Mouse (Mus musculus): Measurements from ENCODE around the gene Mrln.

Gene Mrln

DNA sequence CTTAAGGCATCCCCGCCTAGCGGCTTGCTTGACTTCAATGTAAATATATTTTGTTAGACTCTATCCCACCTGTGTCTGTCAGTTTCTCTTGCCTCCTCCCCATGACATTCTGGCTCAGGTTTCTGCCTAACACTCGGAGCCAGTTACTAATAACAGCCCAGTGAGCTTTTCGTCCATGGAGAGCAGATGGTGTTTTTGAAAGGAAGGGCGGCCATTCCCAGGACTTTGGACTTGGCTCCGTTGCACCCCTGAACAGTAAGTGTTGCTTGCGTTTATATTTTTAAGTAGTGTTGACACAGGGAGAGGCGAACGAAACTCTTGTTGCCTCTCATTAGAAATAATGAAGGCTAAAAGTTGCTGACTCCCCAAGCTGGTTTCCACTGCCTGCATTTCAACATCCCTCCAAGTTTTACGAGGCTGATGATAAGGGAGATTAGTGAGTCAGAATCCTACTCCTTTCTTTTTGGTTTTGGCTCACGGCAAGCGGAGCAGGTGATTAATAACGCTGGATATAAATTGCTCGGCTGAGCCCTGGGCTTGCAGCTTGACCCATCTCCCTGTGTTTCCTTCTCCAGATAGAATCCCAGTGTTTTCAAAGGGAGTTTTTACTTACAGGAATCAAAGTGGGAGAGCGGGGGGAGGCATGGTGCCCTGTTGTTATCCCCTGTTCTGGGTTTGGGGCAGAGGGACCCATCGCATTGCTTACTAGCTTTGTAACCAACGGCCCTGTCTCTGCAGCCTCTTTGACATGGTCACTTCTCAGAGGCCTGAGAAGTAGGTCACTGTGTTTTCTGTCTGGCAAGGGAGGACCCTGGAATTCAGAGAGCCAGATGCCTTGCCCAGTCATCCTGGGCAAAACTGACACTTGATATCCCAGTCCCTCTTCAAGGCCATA is at the start of gene Mrln:
Gene Mrln (plus strand): TSS at position 160 of the 895 bp plus-strand sequence.
- peak; percentile 69 to 89 for DNase-seq (ENCODE audit: inconsistent age in 2 of 2, low spot score in 1 of 2)

DNA sequence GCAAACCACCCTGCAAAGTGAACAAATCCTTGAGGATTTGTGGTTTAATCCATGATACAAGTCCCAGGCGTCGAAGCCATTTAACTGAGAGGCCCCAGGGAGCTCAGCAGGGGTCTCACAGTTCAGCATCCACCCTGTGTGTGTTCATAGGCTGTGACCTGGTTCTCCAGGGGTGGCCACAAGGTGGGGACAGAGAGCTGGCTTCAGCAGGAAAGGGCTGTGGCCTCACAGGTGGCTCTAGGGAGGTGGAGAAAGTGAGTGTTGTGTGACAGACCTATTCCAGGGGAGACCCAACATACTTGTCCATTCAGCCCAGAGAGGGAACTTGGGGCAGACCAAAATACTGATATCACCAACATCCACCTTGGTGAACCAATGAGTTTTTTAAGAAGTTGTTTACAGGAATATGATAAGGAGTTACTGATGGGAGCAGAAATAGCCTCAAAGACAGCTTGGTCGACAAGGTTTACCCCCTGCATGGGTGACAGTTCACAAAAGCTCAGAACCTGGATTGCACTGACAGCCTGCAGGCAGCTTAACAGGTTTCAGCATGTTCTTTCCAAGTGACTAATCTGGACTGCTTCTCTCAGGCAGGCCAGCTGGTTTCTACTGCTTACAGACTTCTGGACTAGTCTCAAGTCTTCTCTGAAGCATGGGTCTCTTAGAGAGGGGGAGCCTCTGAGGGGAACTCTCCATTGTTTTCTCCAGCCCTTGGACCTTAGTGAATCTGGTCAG is 47.9 kb upstream of the Mrln start:
- DNase-seq (ENCODE audit: inconsistent age in 2 of 2, low spot score in 1 of 2): peak; percentile 48 to 72

DNA sequence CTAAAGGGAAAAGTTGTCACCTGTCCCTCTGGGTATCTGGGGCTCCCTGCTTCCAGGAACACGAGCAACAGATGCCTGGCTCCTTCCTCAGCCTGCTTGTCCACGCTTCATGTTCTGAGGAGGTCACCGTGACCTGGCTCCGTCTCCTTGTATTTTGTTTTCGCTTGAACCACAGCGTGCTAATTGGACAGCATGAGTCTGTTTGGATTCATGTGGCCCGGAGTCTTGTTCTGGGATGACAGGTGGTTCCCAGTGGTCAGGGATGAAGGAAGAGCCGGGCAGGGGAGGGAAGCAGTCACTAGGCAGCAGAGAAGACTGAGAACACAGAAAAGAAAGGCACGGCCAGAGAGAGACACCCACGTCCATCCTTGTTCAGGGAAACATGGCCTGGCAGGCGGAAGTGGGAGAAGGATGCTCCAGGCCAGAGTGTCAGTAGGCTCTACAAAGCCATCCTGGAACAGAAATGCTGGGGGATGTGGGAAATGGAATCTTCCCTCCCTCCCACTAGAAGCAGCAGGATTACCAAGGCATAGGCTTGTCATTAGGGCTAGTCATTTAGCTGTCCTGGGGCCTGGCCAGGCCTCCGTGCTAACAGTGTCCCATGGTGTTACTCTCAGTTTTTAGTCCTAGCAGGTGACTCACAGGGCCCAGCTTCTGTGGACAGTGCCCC is 44.7 kb upstream of the Mrln start:
- peak; percentile 43 to 61 for DNase-seq (ENCODE audit: inconsistent age in 2 of 2, low spot score in 1 of 2)

DNA sequence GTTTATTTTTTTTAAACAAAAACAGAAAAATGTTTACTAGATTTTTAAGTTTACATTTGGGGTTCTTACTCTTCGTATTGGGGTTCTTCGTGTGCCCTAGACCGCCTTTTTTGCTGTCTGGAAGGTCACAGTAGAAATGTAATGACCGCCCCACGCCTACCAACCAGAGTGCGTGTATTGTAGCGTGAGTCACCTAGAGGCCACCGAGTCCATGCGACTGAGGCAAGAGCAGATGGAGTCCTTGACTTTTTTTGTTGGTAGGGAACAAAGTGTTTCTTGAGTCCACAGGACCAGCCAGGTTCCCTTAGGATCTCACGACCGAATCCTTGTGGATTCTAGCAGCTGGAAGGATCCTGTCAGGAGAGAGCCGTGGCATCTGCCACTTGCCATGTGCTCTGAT is 43.7 kb upstream of the Mrln start:
- peak; percentile 83 for DNase-seq (ENCODE audit: inconsistent age in 2 of 2, low spot score in 1 of 2)

DNA sequence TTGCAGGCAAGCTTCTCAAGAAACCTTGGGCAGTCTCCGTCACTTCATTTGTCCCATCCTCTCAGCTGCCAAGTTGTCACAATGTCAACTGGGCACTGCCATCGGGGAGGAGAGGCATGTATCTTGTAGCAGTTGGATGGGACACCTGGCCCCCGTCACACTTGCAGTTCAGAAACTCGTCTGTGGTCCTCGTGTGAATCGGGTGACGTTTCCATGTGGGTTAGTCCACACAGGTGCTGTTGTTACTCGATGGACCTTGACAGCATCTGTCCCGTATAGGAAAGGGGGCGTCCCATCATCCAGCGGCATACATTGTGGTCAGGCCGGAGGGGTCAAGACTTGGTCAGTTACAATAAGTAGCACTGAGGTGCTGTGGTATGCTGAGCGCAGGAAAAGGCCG is 43.0 kb upstream of the Mrln start:
- DNase-seq (ENCODE audit: inconsistent age in 2 of 2, low spot score in 1 of 2): peak in 1 of 2 experiments; percentile 34

DNA sequence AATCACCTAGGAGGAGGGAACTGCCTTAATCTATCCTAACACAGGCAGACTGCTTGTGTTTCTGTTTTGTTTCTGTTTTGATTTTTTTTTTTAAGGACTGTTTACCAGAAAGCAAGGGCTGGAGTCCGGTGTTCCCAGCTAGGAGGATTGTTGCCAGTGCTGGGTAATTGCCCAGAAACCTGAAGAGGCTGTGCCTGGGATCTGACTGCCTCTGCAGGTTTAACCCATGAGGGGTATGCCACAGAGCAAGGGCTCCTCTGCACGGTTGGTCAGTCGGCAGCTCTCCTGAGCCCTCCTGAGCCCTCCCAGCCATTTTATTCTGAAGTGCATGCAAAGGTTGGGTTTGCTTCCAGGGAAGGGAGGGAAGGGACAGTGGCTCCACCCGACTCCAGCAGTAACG is 40.8 kb upstream of the Mrln start:
- no peak for DNase-seq (ENCODE audit: inconsistent age in 2 of 2, low spot score in 1 of 2)

DNA sequence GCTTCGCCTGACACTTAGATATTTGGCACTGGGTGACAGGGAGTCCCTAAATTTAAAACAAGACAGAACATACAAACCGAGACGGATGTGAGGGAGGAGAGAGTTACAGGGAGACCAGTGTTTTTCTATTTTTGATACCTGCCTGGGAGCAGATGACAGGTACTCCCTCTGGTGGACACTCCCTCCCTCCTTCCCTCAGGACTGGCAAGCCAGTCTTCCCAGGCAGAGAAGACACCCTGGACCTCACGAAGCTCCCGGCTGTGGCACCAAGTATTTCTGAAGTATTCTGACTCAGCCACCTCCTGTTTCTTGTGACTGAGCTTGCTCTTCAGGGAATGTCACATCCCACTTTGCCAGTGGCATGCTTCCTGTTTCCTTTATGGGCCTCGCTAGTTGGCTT is 38.6 kb upstream of the Mrln start:
- no peak for DNase-seq (ENCODE audit: inconsistent age in 2 of 2, low spot score in 1 of 2)

DNA sequence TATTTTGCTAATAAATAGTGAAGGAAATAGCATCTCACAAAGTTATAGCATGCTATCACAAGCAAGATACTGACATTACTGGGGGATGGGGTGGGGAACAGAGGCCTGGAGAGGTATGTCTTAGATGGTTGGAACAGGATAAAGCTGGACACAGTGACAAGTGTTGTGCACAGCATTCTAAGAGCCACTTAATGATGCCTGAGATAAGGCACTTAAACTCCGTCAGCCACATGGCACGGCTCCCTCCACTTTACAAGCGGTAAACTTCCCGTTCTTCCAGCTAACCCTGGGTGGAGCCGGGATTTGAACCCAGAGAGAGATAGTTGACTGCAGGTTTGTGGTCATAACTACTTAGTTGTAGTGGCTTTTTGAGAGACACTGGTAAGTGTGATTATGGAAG is 38.0 kb upstream of the Mrln start:
- DNase-seq (ENCODE audit: inconsistent age in 2 of 2, low spot score in 1 of 2): no peak

DNA sequence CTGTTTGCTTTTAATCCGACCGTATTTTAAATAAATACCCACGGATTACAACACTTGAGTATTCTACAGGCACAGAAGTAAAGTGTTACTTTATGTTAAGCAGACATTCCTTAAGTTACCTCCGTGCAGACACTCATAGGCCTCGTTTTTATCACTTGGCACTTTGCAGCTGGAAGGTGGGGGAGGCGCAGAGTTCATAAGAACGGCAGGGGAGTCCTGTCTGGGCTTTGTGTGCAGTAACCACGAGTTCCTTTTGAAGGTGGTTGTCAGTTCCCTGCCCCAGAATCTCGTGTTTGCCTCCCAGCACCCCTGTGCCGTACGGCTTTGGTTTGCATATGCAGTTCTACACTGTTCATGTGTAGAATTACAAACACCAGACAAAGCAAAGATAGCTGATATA is 36.8 kb upstream of the Mrln start:
- no peak for DNase-seq (ENCODE audit: inconsistent age in 2 of 2, low spot score in 1 of 2)

DNA sequence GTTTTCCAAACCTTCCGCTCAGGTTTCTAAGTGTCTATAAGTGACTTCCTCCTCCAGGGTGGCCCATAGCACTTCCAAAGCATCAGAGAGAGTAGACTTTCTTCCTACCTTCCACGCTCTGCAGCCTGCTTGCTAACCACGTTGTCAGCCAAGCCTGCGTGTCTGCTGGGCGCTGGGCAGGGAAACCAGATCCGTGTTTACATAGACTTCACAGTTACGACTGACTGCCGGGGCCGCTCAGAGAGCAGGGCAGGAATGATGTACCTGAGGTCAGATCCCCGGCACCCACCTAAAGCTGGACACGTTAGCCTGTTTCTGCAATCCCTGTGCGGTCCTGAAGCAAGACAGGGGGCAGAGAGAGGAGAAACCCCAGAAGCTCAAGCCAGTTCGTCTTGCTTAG is 36.1 kb upstream of the Mrln start:
- no peak for DNase-seq (ENCODE audit: inconsistent age in 2 of 2, low spot score in 1 of 2)

DNA sequence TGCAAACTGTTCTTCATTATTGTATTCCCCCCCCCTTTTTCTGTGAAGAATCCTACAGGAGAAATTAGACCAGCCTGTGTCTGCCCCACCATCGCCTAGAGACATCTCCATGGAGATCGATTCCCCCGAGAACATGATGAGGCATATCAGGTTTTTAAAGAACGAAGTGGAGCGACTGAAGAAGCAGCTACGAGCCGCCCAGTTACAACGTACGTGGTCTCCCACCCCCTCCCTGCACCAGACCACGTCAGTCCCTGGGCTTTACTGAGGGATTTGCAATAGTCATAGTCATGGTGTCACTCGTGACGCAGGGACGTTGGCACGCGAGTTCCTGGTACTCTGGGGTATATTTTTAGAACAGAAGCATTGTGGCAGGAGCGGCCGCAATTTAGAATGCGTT is 35.4 kb upstream of the Mrln start:
- DNase-seq (ENCODE audit: inconsistent age in 2 of 2, low spot score in 1 of 2): no peak

DNA sequence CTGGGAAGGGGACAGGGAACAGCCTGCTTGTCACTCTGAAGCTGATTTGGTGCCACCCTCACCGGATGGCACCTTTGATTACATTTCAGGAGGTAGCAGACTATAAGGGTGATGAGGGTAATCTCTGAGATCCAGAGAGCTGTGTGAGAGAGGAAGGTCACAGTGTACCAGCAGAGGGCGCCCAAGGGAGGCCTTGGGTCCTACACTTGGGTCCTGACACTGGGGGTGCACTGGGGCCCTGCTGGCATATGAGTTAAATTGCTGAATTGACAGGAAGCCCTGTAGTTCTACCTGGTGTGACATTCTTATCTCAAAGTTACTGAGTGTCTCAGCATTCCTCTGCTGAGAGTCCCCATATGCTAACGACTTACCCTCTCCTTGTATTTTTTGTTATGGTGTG is 31.1 kb upstream of the Mrln start:
- peak; percentile 43 to 83 for DNase-seq (ENCODE audit: inconsistent age in 2 of 2, low spot score in 1 of 2)

DNA sequence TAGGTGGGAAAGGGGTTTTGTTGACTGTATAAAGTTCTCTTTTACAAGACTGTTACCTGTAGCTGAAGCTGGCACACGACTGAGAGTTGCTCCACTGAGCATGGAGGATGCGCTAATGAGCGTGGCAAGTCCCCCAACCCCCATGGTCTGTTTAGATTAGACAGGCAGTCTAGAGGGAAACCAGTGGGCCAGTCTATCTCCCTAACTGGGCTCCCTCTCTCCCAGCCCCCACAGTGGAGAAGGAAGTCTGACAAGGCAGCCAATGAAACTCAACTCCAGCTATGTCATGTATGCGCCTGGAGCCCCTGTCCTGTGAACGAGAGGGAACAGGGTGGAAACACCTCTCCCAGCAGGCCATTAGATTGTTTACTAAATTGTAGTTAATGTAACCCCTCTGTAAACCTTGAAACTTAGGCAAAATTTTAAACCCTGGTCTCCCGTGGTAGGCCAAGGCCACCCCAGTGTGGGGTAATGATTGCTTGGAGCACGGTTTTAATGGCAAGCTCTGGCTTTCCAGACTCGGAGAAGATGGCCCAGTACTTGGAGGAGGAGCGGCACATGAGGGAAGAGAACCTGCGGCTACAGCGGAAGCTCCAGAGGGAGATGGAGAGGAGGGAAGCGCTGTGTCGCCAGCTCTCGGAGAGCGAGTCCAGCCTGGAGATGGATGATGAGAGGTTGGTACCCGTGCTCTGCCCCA is 29.8 kb upstream of the Mrln start:
- DNase-seq (ENCODE audit: inconsistent age in 2 of 2, low spot score in 1 of 2): no peak

DNA sequence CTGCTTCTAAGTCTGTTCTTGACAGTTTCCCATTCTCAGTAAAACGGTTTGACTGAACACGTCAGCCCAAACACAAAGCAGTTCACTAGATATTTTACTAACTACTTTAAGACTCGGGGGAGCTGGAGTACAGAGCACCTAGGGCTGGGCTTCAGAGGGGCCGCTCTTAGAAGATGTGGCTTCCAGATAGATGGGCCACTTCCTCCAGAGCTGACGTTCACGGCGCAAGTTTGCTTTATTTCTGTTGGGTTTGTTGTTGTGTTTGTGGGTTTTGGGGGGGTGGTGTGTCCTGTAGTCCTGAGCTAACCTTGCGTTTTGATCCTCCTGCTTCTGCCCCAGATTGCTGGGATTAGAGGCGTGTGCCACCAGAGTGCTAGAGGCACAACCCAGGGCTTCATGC is 23.7 kb upstream of the Mrln start:
- no peak for DNase-seq (ENCODE audit: inconsistent age in 2 of 2, low spot score in 1 of 2)

DNA sequence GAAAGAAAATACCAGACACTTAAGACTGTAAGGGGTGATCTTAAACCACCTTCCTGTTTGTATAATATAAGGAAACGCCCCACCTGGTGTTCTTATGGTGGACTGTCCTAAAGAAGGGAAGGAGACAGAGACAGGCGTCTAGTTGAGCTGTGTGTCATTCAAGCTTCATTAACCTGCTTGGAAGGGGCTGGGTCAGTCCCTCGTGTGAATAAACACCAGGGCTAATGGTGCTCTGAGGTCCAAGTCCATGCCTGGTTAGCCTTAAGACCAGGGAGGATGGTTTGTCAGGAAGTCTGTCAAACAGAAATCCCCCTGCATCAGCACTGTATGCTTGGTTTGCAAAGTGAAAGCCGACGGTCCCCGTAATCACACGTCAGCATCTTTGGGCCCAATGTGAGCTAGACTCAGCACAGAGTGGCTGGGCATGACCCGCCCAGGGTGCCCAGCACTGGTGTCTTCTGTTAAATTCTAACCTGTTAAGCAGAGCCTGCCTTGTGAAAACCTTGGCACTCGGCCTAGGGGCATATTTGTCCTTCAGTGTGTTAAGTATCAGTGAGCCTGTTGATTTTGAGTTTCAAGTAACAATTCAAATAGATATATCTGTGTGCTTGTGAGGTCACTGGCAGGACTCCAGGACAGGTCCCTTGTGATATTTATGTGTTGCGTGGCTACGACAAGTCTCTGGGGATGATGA is 23.0 kb upstream of the Mrln start:
- DNase-seq (ENCODE audit: inconsistent age in 2 of 2, low spot score in 1 of 2): peak in 1 of 2 experiments; percentile 61

DNA sequence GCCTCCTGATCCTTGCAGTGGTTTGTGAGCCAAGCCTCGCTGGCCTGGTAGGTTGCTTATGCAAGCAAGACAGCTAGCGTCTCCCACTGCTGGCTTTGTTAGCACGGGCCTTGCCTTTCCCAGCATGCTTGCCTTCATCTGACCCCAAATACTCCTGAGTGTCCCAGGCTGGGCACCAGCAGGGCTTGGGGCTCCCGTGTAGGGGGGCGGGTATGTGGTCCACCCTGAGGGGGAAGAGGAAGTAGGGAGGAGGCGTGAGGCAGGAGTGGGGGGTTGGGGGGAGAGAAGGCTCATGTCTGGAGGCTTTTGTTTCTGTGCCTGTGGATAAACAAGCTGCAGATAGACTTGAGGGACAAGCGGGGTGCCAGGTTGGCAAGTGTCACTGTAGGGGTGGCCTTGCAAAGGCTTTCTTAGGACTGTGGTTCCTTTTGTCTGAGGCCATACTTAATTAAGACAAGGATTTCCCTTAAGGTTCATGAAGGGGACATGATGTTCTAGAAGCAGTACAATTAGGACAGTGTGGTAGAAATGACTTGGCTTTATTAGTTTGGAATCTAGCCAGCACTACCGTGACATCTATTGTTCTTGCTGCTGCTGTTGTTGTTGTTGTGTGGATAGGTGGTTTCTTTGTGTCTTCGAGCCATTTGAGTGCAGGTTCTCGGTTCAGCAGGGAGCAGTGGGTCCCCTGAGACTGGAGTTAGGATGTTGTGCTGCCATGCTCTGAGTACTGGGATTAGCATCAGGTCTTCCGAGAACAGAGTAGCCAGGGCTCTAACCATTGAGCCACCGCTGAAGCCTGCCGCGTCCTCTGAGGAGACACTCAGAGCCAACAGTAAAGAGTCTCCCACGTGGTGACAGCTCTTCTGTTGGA is 21.0 kb upstream of the Mrln start:
- peak in 1 of 2 experiments; percentile 25 for DNase-seq (ENCODE audit: inconsistent age in 2 of 2, low spot score in 1 of 2)

DNA sequence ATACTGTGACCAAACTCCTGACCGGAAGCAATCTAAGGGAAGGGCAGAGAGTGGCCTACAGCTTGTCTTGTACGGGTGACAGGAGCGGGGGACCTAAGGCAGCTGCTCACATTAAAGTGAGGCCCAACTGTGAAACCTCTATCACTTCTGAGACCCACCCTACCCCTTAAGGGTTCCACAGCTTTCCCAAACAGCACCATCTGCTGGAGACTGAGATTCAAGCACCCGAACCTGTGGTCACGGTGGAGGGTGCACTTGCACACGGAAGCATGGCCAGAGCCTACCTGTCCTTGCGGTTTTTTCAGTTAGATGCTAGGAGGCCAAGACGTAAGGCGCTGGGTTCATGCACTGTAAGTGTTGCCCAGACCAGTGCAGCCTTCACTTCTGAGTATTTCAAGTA is 18.3 kb upstream of the Mrln start:
- DNase-seq (ENCODE audit: inconsistent age in 2 of 2, low spot score in 1 of 2): peak in 1 of 2 experiments; percentile 65

DNA sequence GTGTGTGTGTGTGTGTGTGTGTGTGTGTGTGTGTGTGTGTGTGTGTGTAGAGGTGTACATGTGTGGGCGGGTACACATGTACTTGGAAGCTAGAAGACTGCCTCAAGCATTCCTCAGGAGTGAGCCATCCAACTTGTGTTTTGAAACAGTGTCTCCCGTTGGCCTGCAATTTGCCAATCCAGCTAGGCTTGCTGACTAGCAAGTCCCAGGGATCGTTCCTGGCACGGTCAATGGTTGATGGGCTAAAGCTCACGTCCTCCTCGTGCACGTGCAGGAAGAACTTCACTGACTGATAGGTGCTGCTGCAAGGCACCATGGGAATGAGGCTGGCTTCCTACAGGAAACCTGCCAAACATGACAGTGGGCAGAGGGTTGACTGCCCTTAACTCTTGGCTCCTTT is 17.9 kb upstream of the Mrln start:
- no peak for DNase-seq (ENCODE audit: inconsistent age in 2 of 2, low spot score in 1 of 2)

DNA sequence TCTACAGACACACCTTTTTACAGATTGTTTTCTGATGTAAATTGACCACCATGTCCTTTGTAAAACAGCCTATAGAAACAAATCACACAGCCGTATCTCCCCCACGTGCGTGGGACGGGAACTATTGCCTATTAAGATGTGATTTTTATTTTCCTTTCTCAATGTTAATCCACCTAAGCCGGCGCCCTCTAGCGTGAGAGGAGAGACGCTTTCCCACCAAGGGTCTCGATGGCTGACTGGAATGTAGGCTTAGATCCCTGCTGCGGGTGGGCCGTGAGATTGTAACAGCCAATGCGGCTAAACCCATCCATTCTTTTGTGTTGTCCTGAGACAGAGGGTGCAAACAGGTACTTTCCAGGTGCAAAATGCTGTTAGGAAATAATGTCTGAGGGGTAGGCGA is 14.6 kb upstream of the Mrln start:
- no peak for DNase-seq (ENCODE audit: inconsistent age in 2 of 2, low spot score in 1 of 2)

DNA sequence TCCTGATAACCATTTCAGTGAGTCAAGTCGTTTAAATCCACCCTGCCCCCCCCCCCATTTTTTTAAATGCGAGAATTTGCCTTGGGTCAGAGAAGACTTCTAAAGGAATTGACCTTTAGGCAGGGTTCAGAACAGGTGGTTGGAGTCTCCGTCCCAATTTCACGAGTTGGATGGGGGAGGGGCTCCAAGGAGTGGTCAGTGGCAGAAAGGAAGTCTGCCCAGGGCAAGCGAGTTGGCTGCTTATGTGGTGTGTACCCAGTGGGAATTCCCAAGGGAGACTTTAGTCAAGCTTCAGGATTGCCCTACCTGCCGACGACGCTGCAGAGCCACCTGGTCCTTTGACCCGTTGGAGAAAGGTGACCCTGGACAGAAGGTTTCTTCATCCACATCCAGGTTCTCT is 10.2 kb upstream of the Mrln start:
- DNase-seq (ENCODE audit: inconsistent age in 2 of 2, low spot score in 1 of 2): no peak
